Mouse (Mus musculus) heart, embryonic 16.5 days (tissue): Measurements from ENCODE around the gene Dpyd. TPM values are rescaled to one million over a fixed set of nuclear protein-coding genes. Genes with fewer than 3 reads are reported as not detected.

Source experiments
- ATAC-seq: fragments of 200-750 bp; cut with Nextera tagmentation; replicated peaks from 2 replicates; pipeline ENCODE4 v1.8.0; 2017; ENCODE audit warnings: moderate number of reproducible peaks; ENCODE audit not compliant: insufficient read depth, low FRiP score; ENCODE audit errors: extremely low read depth
- H3K27ac ChIP-seq: fragments of 300-500 bp; sonication (generic); 2 replicates; pipeline ENCODE4 v1.5.1; 2014; ENCODE audit warnings: mild to moderate bottlenecking, low read length, control low read depth, moderate library complexity
- H3K27me3 ChIP-seq: fragments of 300-500 bp; sonication (generic); 2 replicates; pipeline ENCODE4 v1.6.1; 2014; ENCODE audit warnings: low read length, mixed read lengths; ENCODE audit not compliant: control insufficient read depth, insufficient read depth
- H3K36me3 ChIP-seq: fragments of 300-500 bp; sonication (generic); 2 replicates; pipeline ENCODE4 v1.6.1; 2014; ENCODE audit not compliant: control insufficient read depth, insufficient read depth
- H3K4me1 ChIP-seq: fragments of 300-500 bp; sonication (generic); 2 replicates; pipeline ENCODE4 v1.6.1; 2014; ENCODE audit warnings: low read length, mixed read lengths; ENCODE audit not compliant: control insufficient read depth, insufficient read depth
- H3K4me2 ChIP-seq: fragments of 300-500 bp; sonication (generic); 2 replicates; pipeline ENCODE4 v1.6.1; 2014; ENCODE audit warnings: low read depth, mild to moderate bottlenecking, control low read depth, low read length
- H3K4me3 ChIP-seq: fragments of 300-500 bp; sonication (generic); 2 replicates; pipeline ENCODE4 v1.5.1; 2014; ENCODE audit warnings: mild to moderate bottlenecking, control low read depth, low read length
- H3K9ac ChIP-seq: fragments of 300-500 bp; sonication (generic); 2 replicates; pipeline ENCODE4 v1.6.1; 2014; ENCODE audit warnings: low read length, control low read depth
- H3K9me3 ChIP-seq: fragments of 300-500 bp; sonication (generic); replicated peaks from 2 replicates; pipeline ENCODE4 v1.6.1; 2016; ENCODE audit warnings: low read length; ENCODE audit not compliant: control insufficient read depth
- WGBS: fragments of 180-500 bp; shearing (Covaris S2); extraction: QIAGEN DNeasy Blood & Tissue Kit; methylation state at CpG from one replicate; pipeline ENCODE4 v1.1.7; 2014; 5-methylcytosine and 5-hydroxymethylcytosine counted together
- polyA plus RNA-seq: library from polyadenylated mRNA; unstranded; fragments of >200 nt; fragmentation: Nextera tagmentation; extraction: Ambion mirVana; gene quantifications from 2 replicates; pipeline ENCODE4 v1.2.1, GENCODE M21; 2015

The Dpyd gene
- polyA plus RNA-seq, 1 experiment from 2014 or later = 3.7 TPM

DNA sequence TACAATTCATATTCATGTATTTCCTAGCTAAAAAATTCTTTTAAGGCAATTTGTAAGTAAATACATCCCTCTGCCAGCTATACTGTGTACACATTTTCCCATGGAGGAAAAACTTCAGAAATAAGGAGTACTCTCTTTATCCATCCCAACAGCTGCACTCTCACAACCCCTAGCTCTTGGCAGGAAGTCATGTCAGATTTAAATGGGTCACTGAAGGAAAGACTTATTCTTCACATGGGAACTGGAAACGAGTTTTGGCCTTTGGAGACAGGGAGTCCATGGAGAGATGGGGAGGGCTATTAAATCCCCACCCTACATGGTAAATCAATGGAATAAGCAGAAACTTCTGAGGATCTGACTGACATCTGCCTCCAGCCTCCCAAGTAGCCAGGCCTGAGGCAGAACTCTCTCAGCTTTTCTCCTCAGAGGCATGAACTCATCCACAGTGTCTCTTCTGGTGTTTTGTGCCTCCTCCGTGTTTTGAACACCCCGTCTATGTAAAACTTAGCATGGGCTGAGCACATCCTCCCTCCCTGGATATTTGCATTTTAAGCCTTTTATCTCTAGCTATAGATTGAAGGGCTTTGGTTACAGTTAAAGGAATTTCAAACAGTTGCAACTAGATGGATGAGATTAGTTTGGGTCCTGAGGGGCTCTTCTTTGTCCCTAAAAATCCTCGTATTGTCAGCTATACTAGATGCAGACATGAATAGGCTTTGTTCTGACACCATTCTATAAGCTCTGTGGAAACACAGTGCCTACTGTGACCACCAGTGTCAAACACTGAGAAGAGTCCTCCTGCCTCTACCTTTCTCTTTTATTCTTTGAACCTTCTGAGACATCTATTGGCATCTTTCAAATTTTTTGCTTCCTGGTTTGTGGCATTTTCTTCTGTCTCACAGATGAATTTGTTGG lies 288.9 kb downstream of the Dpyd start:
- Histone ChIP-seq H3K4me3 (no peak overlapping the region), H3K27me3 (no peaks in the 10 kb centered on the region), H3K36me3 (no peaks in the 10 kb centered on the region), H3K4me1 (no peaks in the 10 kb centered on the region), H3K9me3 (no peaks in the 10 kb centered on the region), H3K27ac (no peak overlapping the region), H3K9ac (no peak overlapping the region), H3K4me2 (no peak overlapping the region)
- 49% methylated on average over 4 of the region's 4 CpGs for WGBS
- ATAC-seq = no peak

- H3K4me2 ChIP-seq = no peak overlapping the region
- no peaks in the 10 kb centered on the region for H3K36me3 ChIP-seq
- no peaks in the 10 kb centered on the region for H3K4me1 ChIP-seq
- 76% methylated on average over 5 of the region's 5 CpGs for WGBS
- ATAC-seq = no peak
- H3K4me3 ChIP-seq = no peak overlapping the region
- no peaks in the 10 kb centered on the region for H3K27me3 ChIP-seq
- no peak overlapping the region for H3K9ac ChIP-seq
- no peak overlapping the region for H3K27ac ChIP-seq
- H3K9me3 ChIP-seq = no peaks in the 10 kb centered on the region
These were observed 290.8 kb downstream of the Dpyd start for GRCm38 (mm10) chr3:118852711-118853110.

- no peak for ATAC-seq
- no peaks in the 10 kb centered on the region for H3K27me3 ChIP-seq
- H3K4me3 ChIP-seq = no peak overlapping the region
- 50% methylated on average over 7 of the region's 7 CpGs for WGBS
- H3K9me3 ChIP-seq = no peaks in the 10 kb centered on the region
- no peaks in the 10 kb centered on the region for H3K36me3 ChIP-seq
- no peak overlapping the region for H3K27ac ChIP-seq
- H3K4me2 ChIP-seq = no peak overlapping the region
- no peaks in the 10 kb centered on the region for H3K4me1 ChIP-seq
- H3K9ac ChIP-seq = no peak overlapping the region
These were observed 293.5 kb downstream of the Dpyd start for GRCm38 (mm10) chr3:118855411-118855810.

DNA sequence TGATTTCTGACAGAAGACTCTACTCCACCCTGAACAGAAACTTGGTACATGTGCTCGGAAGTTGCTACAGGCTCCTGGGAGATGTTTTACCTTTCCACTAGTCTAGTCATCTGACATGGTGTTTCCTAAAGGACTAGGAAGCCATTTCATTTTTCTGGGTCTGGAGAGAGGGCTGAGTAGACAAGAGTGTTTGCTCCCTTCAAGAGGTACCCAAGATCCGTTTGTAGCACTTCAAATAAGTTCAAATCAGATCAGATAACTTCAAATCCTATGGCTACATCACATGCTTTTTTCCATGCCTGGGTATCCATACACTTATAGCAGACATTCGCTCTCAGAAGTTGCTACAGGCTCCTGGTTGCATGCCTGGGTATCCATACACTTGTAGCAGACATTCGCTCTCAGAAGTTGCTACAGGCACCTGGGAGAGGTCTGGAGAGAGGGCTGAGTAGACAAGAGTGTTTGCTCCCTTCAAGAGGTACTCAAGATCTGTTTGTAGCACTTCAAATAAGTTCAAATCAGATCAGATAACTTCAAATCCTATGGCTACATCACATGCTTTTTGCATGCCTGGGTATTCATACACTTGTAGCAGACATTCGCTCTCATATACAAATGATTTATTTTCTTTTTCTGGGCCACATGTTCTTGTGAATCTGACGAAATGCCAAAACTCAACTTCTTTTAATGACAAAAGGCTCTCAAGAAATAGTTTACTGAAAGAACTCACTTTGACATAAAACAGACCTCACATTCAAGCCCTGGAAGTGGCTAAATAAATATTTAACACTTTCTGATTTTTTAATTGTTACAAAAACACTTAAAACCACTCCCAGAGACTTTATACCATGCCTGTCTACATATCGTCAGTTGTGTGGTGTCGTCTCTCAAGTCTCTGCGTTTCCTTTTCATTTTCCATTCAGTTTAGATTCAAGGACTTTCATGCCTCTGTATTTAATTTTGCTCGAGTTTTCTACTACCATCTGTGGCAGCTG lies 307.5 kb downstream of the Dpyd start:
- WGBS = 65% methylated on average over 10 of the region's 10 CpGs
- H3K4me2 ChIP-seq = no peak overlapping the region
- H3K4me3 ChIP-seq = no peak overlapping the region
- H3K4me1 ChIP-seq = no peaks in the 10 kb centered on the region
- H3K9ac ChIP-seq = no peak overlapping the region
- no peaks in the 10 kb centered on the region for H3K36me3 ChIP-seq
- no peaks in the 10 kb centered on the region for H3K9me3 ChIP-seq
- no peak for ATAC-seq
- H3K27ac ChIP-seq = no peak overlapping the region
- no peaks in the 10 kb centered on the region for H3K27me3 ChIP-seq

- no peaks in the 10 kb centered on the region for H3K9me3 ChIP-seq
- H3K36me3 ChIP-seq = no peaks in the 10 kb centered on the region
- 76% methylated on average over 2 of the region's 2 CpGs for WGBS
- H3K27ac ChIP-seq = no peak overlapping the region
- ATAC-seq = no peak
- H3K4me3 ChIP-seq = no peak overlapping the region
- no peaks in the 10 kb centered on the region for H3K27me3 ChIP-seq
- no peak overlapping the region for H3K9ac ChIP-seq
- H3K4me2 ChIP-seq = no peak overlapping the region
- no peaks in the 10 kb centered on the region for H3K4me1 ChIP-seq
These were observed 313.9 kb downstream of the Dpyd start for GRCm38 (mm10) chr3:118875871-118876270.

DNA sequence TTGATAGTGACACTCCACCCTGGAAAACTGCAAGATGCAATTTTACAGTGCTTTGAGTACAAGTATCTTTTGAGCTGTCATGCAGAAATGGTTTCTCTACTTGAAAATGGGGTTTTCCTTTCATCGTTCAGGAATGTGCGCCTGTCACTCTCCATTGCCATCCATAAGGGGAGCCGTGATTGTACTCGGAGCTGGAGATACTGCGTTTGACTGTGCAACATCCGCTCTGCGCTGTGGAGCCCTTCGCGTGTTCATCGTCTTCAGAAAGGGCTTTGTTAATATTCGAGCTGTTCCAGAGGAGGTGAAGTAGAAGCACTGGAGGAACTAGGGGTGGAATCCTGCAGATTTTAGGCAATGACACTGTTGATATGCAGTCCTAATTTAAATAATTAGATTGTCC lies 337.1 kb downstream of the Dpyd start:
- Histone ChIP-seq H3K27me3 (no peaks in the 10 kb centered on the region), H3K4me1 (no peaks in the 10 kb centered on the region), H3K4me2 (no peak overlapping the region), H3K27ac (no peak overlapping the region), H3K36me3 (no peaks in the 10 kb centered on the region), H3K4me3 (no peak overlapping the region), H3K9ac (no peak overlapping the region), H3K9me3 (no peaks in the 10 kb centered on the region)
- WGBS = 83% methylated on average over 11 of the region's 11 CpGs
- no peak for ATAC-seq

DNA sequence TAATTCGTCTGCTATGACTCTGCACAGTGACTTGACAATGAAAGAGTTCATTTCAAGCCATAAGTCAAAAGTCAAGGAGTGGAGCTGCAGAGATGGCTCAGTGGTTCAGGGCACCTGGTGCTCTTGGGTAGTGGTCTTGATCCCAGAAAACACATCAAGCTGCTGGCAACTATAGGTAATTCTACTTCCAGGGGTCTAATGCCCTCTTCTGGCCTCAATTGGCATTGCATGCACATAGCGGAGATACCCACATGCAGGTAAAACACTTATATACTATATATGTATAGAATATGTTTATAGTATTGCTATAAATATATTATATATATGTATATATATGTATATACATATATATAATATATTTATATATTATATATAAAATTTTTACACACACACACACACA lies 429.4 kb downstream of the Dpyd start:
- H3K36me3 ChIP-seq = no peaks in the 10 kb centered on the region
- no peak overlapping the region for H3K4me3 ChIP-seq
- H3K27ac ChIP-seq = no peak overlapping the region
- no peaks in the 10 kb centered on the region for H3K4me1 ChIP-seq
- no peaks in the 10 kb centered on the region for H3K27me3 ChIP-seq
- H3K9ac ChIP-seq = no peak overlapping the region
- no peaks in the 10 kb centered on the region for H3K9me3 ChIP-seq
- H3K4me2 ChIP-seq = no peak overlapping the region
- ATAC-seq = no peak
- 83% methylated on average over 2 of the region's 2 CpGs for WGBS

GRCm38 (mm10) chr3:118991793-118992192 lies 429.9 kb downstream of the Dpyd start:
- H3K9ac ChIP-seq = no peak overlapping the region

DNA sequence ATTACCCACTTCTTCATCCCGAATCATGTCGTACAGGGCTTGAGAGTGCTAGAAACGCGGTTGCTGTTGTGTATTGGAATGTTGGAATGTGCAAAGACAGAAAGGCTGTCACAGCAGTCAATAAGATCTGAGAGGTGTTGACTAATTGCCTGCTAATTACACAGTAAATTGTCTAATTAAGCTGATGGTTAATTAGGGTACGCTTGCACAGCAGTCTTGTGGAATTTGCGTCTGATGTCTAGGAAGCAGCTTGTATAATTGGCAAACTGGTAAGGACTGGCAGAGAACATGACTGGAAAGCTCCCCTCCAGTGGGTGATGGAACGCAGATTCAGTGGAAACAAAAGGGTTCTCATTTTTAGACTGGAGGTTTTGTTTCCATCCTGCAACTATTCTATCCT lies 459.3 kb downstream of the Dpyd start:
- H3K9me3 ChIP-seq = no peaks in the 10 kb centered on the region
- no peak overlapping the region for H3K4me2 ChIP-seq
- ATAC-seq = no peak
- H3K27ac ChIP-seq = no peak overlapping the region
- no peaks in the 10 kb centered on the region for H3K4me1 ChIP-seq
- H3K36me3 ChIP-seq = no peaks in the 10 kb centered on the region
- no peak overlapping the region for H3K4me3 ChIP-seq
- no peaks in the 10 kb centered on the region for H3K27me3 ChIP-seq
- 73% methylated on average over 7 of the region's 7 CpGs for WGBS
- no peak overlapping the region for H3K9ac ChIP-seq

More at GRCm38 (mm10) chr3:118991793-118992192, 429.9 kb downstream of the Dpyd start:
- 75% methylated on average over 4 of the region's 4 CpGs for WGBS
- no peaks in the 10 kb centered on the region for H3K9me3 ChIP-seq
- no peaks in the 10 kb centered on the region for H3K36me3 ChIP-seq
- no peak overlapping the region for H3K4me3 ChIP-seq
- no peak for ATAC-seq
- no peaks in the 10 kb centered on the region for H3K4me1 ChIP-seq
- no peak overlapping the region for H3K4me2 ChIP-seq
- H3K27me3 ChIP-seq = no peaks in the 10 kb centered on the region
- H3K27ac ChIP-seq = no peak overlapping the region
